Mouse (Mus musculus): ENCODE measurements around the gene Nt5dc1. TPM values are rescaled to one million over a fixed set of nuclear protein-coding genes. Genes with fewer than 3 reads are reported as not detected.

Gene Nt5dc1
- total RNA-seq, 2 experiments from 2014 or later = 3.9 to 4.0 TPM

DNA sequence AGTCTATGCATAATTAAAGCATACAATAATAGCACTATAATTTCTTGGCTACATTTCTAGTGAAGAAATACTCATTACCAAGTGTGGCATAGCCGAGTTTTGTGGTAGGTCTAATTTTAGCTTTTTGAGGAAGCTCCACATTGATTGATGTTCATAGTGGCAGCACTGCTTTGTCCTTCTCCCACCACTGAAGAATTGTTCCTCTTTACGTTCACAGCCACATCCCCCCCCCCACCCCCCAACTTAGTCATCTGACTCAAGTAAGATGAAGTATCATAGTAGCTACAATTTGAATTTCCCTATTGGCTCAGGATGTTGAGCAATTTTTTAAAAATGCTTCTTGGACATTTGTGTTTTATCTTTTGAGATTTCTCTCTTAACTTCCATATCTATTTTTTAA lies 168.8 kb downstream of the Nt5dc1 start:
- no peak overlapping the region for H3K27ac ChIP-seq
- no peak for DNase-seq (ENCODE audit: low spot score in 2 of 2)
- TF ChIP-seq CTCF (conservative IDR thresholded peaks at IDR 0.05) = no peak
- H3K4me3 ChIP-seq = no peak overlapping the region

DNA sequence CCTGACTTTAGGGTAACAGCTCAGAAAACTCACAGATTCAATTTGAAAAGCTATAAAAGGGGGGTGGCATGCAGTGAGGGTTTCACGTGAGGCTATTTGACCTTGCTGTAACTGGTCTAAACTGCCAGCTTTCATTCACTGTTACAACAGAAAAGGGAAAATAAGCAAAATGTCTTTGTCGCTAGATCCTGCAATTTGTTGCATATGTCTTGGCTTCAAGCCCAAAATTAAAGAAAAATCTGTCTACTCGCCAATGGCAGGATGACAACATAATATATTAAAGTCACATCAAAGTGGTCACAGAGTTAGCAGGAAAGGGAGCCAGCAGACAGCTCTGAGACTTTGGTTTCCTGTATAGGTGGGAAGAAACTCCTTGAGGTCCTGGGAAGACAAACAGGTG lies 170.6 kb downstream of the Nt5dc1 start:
- no peak for DNase-seq (ENCODE audit: low spot score in 2 of 2)
- no peak for TF ChIP-seq CTCF (conservative IDR thresholded peaks at IDR 0.05)
- no peak overlapping the region for H3K27ac ChIP-seq

DNA sequence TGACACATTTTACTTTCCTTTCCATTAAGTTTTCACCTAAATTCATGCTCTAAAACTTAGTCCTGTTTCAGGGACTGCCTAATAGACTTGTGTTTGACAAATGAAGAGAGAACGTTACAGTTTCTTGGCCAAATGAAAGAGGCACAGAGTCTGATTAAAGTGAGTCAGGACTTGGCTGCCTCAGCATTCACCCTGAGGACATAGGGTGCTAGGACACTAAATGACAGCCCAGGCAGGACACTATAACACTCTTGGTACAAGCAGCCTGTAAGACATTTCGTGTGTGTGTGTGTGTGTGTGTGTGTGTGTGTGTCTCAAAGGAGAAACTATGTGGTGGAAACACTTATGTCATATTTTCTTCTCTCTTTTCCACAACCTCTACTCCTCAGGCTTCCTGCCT lies 172.2 kb downstream of the Nt5dc1 start:
- Histone ChIP-seq H3K27ac (no peak overlapping the region), H3K4me3 (no peak overlapping the region)
- TF ChIP-seq CTCF (conservative IDR thresholded peaks at IDR 0.05) = no peak
- no peak for DNase-seq (ENCODE audit: low spot score in 2 of 2)

More for the DNA sequence above, 170.6 kb downstream of the Nt5dc1 start:
- H3K4me3 ChIP-seq = no peak overlapping the region

DNA sequence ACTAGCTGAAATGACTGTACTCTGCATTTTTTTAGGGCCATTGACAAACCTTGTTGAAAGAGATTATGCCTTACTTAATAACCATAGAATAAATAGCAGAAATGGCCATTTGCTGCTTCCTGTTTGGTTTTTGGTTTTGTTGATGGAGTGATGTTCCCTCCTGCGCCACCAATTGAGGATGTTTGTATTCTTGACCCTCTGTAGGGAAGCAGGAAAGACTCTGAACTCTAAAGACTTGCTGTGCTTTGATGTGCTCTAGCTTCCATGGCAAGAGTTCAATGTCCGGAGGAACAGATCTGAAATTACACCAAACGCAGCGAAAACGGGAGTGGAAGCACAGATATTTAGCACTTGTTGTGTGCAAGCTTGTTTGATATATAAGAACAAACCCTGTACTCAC lies 173.6 kb downstream of the Nt5dc1 start:
- Histone ChIP-seq H3K27ac (no peak overlapping the region), H3K4me3 (no peak overlapping the region)
- no peak for TF ChIP-seq CTCF (conservative IDR thresholded peaks at IDR 0.05)
- no peak for DNase-seq (ENCODE audit: low spot score in 2 of 2)

DNA sequence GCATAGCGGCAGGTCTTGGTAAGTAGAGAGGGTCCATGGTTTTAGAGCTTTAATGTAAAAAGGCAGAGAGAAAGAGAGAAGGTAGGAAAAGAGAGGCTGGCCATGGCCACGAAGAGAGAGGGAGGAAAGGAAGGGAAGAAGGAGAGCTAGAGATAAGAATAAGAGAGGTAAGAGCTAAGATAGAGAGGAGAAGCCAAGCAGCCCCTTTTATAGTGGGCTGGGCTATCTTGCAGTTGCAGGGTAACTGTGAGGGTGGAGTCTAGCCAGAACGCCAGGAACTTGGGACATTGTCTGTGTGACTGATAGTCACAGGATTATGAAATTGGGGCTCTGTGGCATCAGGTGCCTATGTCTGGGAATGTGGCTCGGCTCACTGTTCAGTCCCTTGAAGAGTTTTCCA lies 179.8 kb downstream of the Nt5dc1 start:
- no peak overlapping the region for H3K4me3 ChIP-seq
- no peak for DNase-seq (ENCODE audit: low spot score in 2 of 2)
- no peak for TF ChIP-seq CTCF (conservative IDR thresholded peaks at IDR 0.05)
- H3K27ac ChIP-seq = no peak overlapping the region

Other genes with a start within 250 kb of the Nt5dc1 start
- 1 to 10 TPM; 6.2 to 7.3 TPM for gene Dse, start 210.8 kb downstream of the Nt5dc1 start, total RNA-seq (2021)
- gene Tspyl1, start 136.4 kb downstream of the Nt5dc1 start, total RNA-seq (2021) = 100 to 1,000 TPM; 163 to 172 TPM
- gene Tspyl4, start 121.1 kb downstream of the Nt5dc1 start, total RNA-seq (2021) = 100 to 1,000 TPM; 348 to 365 TPM
- not detected for gene Col10a1, start 28.6 kb downstream of the Nt5dc1 start, total RNA-seq (2021)
- gene Frk, start 64.8 kb upstream of the Nt5dc1 start, total RNA-seq (2021) = under 1 TPM; 0.13 to 0.42 TPM